Mouse (Mus musculus): ENCODE results near the gene Ncan. TPM values are rescaled to one million over a fixed set of nuclear protein-coding genes. Genes with fewer than 3 reads are reported as not detected.

Ncan gene
- polyA plus RNA-seq, 1 experiment = 1.6 TPM

DNA sequence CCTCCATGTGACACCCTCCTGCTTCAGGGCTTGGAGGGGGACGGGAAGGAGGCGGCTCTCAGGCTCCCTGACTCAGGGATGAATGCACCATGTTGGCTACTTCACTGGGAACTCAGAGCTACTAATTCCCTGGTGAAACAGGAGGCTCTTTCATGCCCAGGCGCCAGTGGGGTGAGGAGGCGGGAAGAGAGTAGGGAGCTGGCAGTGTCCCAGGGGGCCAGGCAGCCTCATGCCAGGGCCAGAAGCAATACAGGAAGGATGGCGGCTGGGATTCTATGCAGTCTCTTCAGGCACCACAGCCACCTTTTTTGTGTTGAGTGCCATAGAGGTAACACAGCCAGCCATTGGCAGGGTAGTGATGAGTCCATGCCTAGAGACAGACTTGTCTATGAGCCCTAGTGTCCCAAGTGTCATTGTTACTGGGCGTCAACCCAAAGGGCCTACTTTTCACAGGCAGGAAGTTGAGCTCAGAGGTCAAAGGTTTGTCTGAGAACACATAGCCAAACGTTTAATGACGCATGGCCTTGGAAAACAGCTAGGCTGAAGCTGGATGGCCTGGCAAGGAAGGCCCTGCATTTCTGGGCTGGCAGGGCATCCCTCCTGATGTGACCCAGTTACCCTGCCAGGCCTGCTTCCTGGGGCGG lies 8.8 kb upstream of the Ncan start:
- peak; percentile 42 for DNase-seq (ENCODE audit: low read depth)

DNA sequence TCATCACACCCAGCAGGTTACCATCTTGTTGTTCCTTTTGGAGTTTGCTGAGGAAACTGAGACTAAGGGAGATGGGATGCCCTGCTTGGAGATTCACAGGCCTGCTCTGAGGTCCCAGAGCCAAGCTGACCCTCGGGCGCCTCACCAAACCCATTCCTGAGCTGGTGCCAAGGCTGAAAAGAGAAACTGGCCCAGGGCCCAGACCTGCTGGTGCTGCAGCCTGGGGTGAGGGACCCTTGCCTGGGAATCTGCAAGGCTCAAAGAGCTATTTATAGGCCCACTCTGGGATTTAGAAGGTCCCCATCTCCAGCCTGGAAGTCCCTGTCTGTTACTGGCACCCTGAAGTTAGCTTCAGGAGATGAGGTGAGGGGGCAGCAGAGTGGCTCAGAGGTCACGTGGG lies 7.8 kb upstream of the Ncan start:
- no peak for DNase-seq (ENCODE audit: low read depth)

- no peak for DNase-seq (ENCODE audit: low read depth)
These were observed 4.3 kb upstream of the Ncan start for GRCm38 (mm10) chr8:70124992-70125391.

- no peak for DNase-seq (ENCODE audit: low read depth)
These were observed 2.2 kb upstream of the Ncan start for GRCm38 (mm10) chr8:70122863-70123262.

DNA sequence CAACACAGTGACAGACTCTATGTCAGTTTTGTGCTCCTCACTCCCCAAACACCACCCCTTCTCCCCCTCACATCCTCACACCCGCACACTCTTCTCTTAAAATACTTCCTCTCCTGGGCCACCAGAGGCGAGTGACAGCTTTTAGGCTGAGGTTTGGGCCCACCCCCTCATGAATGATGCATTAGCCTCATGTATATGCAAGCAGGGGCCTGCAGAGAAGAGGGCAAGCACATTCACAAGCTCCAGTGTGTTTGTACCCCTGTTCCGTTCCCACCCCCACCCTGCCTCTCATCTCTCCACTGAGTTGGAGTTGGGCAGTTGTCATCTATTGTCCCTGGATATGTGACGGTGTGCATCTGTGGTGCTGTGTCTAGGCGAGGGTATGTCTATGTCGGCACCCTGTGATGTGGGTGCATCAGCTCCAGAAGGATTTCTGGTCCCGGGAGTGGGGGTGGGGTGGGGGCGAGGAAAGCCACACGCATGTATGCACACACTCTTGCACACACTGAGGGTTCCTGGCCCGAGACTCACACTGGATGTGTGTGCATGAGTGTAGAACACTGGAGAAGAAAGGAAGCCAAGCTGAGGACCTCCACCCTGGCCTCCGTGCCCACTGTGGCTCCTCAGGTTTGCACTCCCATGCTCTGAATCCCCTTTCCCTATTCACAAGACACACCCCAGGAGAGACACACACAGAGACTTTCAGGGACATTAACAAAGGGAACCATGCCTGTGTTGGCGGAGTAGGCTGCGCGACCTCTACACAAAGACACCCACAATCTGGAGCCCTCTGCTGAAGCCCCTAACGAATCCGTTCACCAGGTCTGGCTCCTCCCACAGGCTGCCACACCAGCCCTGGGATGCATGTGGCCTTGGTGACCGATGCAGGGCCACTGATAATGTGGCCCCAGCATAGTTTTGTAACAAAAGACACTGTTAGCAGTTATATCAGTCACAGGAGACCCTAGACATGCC lies 1.7 kb downstream of the Ncan start:
- no peak for DNase-seq (ENCODE audit: low read depth)

DNA sequence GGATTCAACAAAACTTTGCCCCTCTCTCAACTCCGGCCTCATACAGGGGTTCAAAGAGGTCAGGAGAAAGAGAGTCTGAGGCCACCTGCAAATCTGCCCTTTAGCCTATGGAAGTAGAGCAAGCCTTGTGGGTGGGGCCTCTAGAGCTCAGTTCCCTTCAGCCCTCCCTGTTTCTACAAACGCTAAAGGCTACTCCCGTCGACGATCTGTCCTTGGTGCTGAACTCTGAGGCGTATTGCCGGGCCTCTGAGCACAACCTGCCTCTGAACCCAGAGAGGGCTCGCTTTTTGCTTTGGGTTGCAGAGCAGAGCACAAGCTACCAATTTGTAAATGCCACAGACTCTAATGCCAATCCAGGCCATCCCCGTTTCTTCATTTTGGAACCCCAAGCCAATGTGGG lies 3.1 kb downstream of the Ncan start:
- DNase-seq (ENCODE audit: low read depth) = no peak

- no peak for DNase-seq (ENCODE audit: low read depth)
These were observed 5.8 kb downstream of the Ncan start for GRCm38 (mm10) chr8:70114892-70115291.

DNA sequence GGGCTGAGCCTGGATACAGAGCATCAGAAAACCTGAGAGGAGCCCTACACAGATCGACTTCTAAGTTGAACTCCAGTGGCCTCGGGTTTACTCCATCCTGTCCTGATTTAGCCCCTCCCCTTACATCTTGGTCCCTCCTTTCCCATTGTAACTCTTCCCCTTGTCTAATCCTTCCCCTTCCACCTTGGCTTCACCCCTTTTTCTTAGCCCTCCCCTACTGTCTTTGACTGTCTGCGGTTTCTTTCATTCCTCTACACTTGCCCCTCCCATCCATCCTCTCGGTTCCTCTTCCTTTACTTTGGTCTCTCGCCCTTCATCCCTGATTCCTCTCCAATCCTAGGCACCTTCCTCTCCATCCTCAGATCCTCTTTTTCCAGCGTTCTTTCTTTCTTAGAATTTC lies 6.2 kb downstream of the Ncan start:
- DNase-seq (ENCODE audit: low read depth) = no peak

DNA sequence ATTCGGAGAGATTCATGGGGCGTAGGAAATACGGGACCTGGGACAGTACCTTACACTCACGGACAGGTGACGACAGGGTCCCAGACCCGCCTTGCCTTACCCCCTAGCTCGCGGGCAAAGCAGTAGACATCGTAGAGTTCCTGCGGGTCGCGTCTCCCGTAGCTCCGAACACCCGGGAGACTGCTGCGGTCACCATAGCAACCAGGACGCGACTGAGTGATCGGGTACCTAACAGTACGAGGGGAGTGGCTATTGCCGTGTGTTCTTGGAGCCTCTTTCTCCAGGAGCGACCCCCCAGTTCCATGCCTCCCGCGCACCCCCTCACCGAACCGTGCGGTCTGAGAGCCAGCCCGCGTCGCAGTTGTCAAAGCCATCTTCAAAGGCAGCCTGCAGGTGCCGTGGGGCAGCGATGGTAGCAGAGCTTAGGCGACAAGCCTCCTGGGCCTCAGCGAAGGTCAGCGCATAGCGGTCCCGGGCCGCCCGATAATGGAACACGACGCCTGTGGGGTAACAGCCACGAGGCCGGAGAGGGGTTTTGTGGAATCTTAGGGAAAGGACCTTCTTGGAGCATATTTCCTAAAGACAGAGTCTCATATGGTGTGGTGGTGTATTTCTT lies 8.2 kb downstream of the Ncan start:
- no peak for DNase-seq (ENCODE audit: low read depth)

DNA sequence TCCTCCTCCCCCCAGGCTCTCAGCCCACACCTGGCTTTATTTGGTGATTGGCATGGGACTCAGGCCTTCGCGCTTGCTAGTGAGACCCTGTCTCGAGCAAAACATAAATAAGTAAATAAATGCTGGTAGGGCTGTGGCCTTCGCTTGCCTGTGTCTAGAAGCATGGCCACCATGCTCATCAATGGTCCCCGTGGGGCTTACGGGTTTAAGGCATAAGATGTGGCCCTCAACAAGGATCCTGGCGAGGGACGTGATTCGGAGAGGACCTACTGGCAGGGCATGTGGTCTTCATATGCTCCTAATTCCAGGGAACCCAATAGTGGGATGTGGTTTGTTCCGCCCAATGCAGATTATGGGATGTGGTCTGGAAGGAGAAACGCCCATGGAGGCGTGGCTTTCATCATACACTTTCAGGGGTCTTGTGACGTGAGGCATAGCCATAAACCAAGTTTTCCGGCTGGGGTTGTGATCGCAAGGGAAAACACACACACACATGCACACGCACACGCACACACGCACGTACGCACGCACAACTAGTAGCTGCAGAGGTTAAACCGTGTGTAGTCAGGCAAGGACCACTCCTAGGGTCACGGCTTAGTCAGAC lies 9.4 kb downstream of the Ncan start:
- DNase-seq (ENCODE audit: low read depth) = no peak

DNA sequence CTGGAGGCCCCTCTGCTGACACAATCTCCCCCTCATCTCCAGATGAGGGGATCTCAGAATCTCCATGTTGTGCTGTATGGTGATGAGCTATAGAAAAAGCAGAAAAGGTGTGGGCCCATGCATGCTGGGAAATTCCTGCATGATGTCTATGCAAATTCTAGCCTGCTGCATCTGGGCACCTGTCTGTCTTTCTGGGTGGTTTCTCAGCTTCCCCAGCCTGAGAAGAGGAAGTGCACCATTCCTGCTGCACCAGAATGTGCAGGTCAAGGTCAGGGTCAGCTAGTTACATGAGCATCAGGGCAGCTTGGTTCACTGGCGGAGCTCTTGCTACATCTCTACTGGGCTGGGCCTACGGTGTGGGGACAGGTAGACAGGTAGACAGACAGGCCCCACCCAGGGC lies 10.2 kb downstream of the Ncan start:
- no peak for DNase-seq (ENCODE audit: low read depth)

GRCm38 (mm10) chr8:70104922-70105321 lies 15.8 kb downstream of the Ncan start:
- no peak for DNase-seq (ENCODE audit: low read depth)

GRCm38 (mm10) chr8:70104506-70104905 lies 16.2 kb downstream of the Ncan start:
- DNase-seq (ENCODE audit: low read depth) = no peak

- no peak for DNase-seq (ENCODE audit: low read depth)
These were observed 20.4 kb downstream of the Ncan start for GRCm38 (mm10) chr8:70100241-70100640.

DNA sequence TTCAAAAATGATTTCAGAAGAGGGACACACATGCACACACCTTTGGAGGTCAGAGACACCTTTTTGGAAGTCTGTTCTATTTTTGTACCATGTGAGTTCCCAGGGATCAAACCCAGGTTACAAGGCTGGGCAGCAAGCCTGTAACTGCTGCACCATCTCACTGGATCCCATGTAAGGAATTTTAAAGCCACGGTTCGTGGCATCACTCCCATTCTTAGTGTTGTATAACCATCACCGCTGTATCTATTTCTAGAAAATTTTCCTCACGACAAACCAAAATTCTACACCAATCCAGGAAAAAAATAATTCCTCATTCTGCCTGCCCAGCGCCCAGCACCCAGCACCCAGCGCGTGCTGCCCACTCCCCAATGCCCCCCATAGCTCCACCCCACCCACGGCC lies 21.4 kb downstream of the Ncan start:
- DNase-seq (ENCODE audit: low read depth) = no peak

GRCm38 (mm10) chr8:70092786-70093185 lies 27.9 kb downstream of the Ncan start:
- DNase-seq (ENCODE audit: low read depth) = no peak

GRCm38 (mm10) chr8:70089296-70089960 lies 31.2 kb downstream of the Ncan start:
- no peak for DNase-seq (ENCODE audit: low read depth)

GRCm38 (mm10) chr8:70087836-70088650 lies 32.6 kb downstream of the Ncan start:
- DNase-seq (ENCODE audit: low read depth) = no peak

DNA sequence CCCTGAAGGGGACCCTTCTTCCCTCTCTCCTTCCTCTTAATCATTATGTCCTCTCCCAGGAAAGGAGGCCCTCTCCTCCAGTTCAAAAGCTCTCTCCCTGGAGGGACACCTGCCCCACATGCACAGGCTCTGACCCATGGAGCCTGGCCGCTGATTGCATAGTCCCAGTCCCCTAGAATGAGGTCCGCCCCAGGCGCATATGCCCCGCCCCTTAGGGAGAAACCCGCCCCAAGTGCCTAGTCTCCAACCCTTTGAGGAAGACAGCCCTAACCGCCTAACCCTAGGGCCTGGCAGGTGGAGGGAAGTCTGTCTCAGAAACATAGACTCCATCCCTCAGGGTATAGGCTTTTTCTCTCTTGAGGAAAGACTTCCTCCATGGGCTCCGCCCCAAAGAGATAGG lies 33.4 kb downstream of the Ncan start:
- DNase-seq (ENCODE audit: low read depth) = no peak

- DNase-seq (ENCODE audit: low read depth) = no peak
These were observed 34.5 kb downstream of the Ncan start for GRCm38 (mm10) chr8:70086151-70086550.

All from gonadal fat pad, adult 2 months (tissue).